Comparison of ENCODE assay signal across 9 mouse cellular contexts in genomic region chr13:91165200-91165599, GRCm38 (mm10). TPM values are rescaled to one million over a fixed set of nuclear protein-coding genes. Genes with fewer than 3 reads are reported as not detected.
DNase-seq lines count a peak whose midpoint lies in the region; ATAC-seq and TF ChIP-seq lines count a peak whose summit lies in the region.
"Had no signal": no experiment of that assay in that cellular context is flagged by ENCODE, and none has a peak within 500 bp of the region (broad histone marks: within the 10 kb centered on the region; RNA-seq: fewer than 3 reads in every experiment).

No protein-coding gene starts in this region.

- no peak for TF ChIP-seq EP300 in MEL (IDR thresholded peaks at IDR 0.05; ENCODE audit: low read depth in 1 of 2, low read length in 2 of 2)

- H3K9ac ChIP-seq in intestine, embryonic 15.5 days, result no peak overlapping the region
- H3K9ac ChIP-seq in intestine, postnatal 0 days (ENCODE audit: low read depth, low read length), result no peak overlapping the region
- peak overlapping the region; percentile 53; the same call in 1 of the 2 replicates for H3K9ac ChIP-seq in MEL (ENCODE audit: control insufficient read depth, low read depth, low read length, poor library complexity, severe bottlenecking)
- H3K9ac ChIP-seq: liver, embryonic 12.5 days had no signal

- no peak overlapping the region for H3K4me2 ChIP-seq in intestine, embryonic 15.5 days (replicated peaks)
- no peak overlapping the region for H3K4me2 ChIP-seq in intestine, postnatal 0 days (replicated peaks; ENCODE audit: low read depth)
- H3K4me2 ChIP-seq: liver, embryonic 12.5 days had no signal

- no peak overlapping the region for H3K4me3 ChIP-seq in intestine, embryonic 15.5 days (replicated peaks)
- no peak overlapping the region for H3K4me3 ChIP-seq in intestine, postnatal 0 days (ENCODE audit: low read depth, low read length)
- H3K4me3 ChIP-seq in MEL (ENCODE audit: control insufficient read depth in 1 of 2, insufficient read depth in 1 of 2, low read depth in 2 of 2, low read length in 2 of 2), result no peak overlapping the region
- H3K4me3 ChIP-seq in hindbrain, embryonic 10.5 days, result no peak overlapping the region
- H3K4me3 ChIP-seq: liver, embryonic 12.5 days had no signal

- ATAC-seq in intestine, embryonic 15.5 days, result peak; percentile 73
- ATAC-seq in intestine, postnatal 0 days, result no peak
- ATAC-seq: liver, embryonic 12.5 days had no signal

- H3K36me3 ChIP-seq in intestine, embryonic 15.5 days, result no peaks in the 10 kb centered on the region
- no peaks in the 10 kb centered on the region for H3K36me3 ChIP-seq in intestine, postnatal 0 days (ENCODE audit: control insufficient read depth, insufficient read depth)
- H3K36me3 ChIP-seq in MEL (ENCODE audit: control insufficient read depth in 1 of 2, insufficient read depth in 2 of 2, low read length in 2 of 2), result peaks cover 0 to 20% of the 10 kb centered on the region in 2 experiments; a peak in 2 of 4 replicates
- no peaks in the 10 kb centered on the region for H3K36me3 ChIP-seq in hindbrain, embryonic 10.5 days
- H3K36me3 ChIP-seq: liver, embryonic 12.5 days had no signal

- 55% methylated on average over 6 of the region's 6 CpGs for WGBS in intestine, embryonic 15.5 days
- 59% methylated on average over 6 of the region's 6 CpGs for WGBS in intestine, postnatal 0 days
- 78% methylated on average over 6 of the region's 6 CpGs for WGBS in hindbrain, embryonic 10.5 days

- H3K79me2 ChIP-seq in MEL (ENCODE audit: control insufficient read depth, insufficient read depth, low read length, poor library complexity), result no peaks in the 10 kb centered on the region; the same call in 1 of the 2 replicates

- H3K27ac ChIP-seq in intestine, embryonic 15.5 days, result no peak overlapping the region
- H3K27ac ChIP-seq in intestine, postnatal 0 days (ENCODE audit: low read depth, low read length), result no peak overlapping the region
- peak overlapping the region; percentile 11 for H3K27ac ChIP-seq in MEL (ENCODE audit: control insufficient read depth, low read depth, low read length)
- H3K27ac ChIP-seq in hindbrain, embryonic 10.5 days, result no peak overlapping the region
- H3K27ac ChIP-seq: liver, embryonic 12.5 days had no signal

- no peak for TF ChIP-seq RAD21 in MEL (IDR thresholded peaks at IDR 0.05; ENCODE audit: low read depth, low read length)

- TF ChIP-seq POLR2A in MEL (IDR thresholded peaks at IDR 0.05; ENCODE audit: control insufficient read depth in 1 of 2, insufficient read depth in 1 of 2, low read depth in 1 of 2, low read length in 2 of 2, poor library complexity in 1 of 2), result no peak

- H3K27me3 ChIP-seq in intestine, embryonic 15.5 days (replicated peaks), result no peaks in the 10 kb centered on the region
- no peaks in the 10 kb centered on the region for H3K27me3 ChIP-seq in intestine, postnatal 0 days (replicated peaks; ENCODE audit: control insufficient read depth, insufficient read depth, low read length)
- no peaks in the 10 kb centered on the region for H3K27me3 ChIP-seq in MEL (ENCODE audit: control insufficient read depth in 1 of 2, insufficient read depth in 2 of 2, low read length in 2 of 2)
- H3K27me3 ChIP-seq in hindbrain, embryonic 10.5 days (ENCODE audit: insufficient read depth, poor library complexity, severe bottlenecking), result no peaks in the 10 kb centered on the region
- H3K27me3 ChIP-seq: liver, embryonic 12.5 days had no signal

- TF ChIP-seq CTCF in intestine, postnatal 0 days (IDR thresholded peaks at IDR 0.05; ENCODE audit: low read depth), result no peak
- no peak for TF ChIP-seq CTCF in MEL (IDR thresholded peaks at IDR 0.05 in 2 of 3, conservative IDR thresholded peaks at IDR 0.05 in 1 of 3; ENCODE audit: control insufficient read depth in 1 of 3, insufficient read depth in 1 of 3, low read depth in 2 of 3, low read length in 3 of 3, poor library complexity in 1 of 3, severe bottlenecking in 1 of 3)

- DNase-seq in MEL (ENCODE audit: low read depth, low spot score), result peak; percentile 30
- peak; percentile 57 to 58 for DNase-seq in frontal cortex, postnatal 36 days (ENCODE audit: low spot score in 2 of 2)
- DNase-seq in lung, postnatal 10 days, result peak; percentile 54
- DNase-seq in embryo, embryonic 9.5 days (ENCODE audit: extremely low spot score), result no peak
- DNase-seq in testis, postnatal 14 days (ENCODE audit: low spot score), result no peak
- no peak for DNase-seq in hindbrain, embryonic 10.5 days (ENCODE audit: low spot score)

- H3K9me3 ChIP-seq in intestine, embryonic 15.5 days, result no peaks in the 10 kb centered on the region
- no peaks in the 10 kb centered on the region for H3K9me3 ChIP-seq in intestine, postnatal 0 days (ENCODE audit: control insufficient read depth)
- H3K9me3 ChIP-seq in MEL (replicated peaks; ENCODE audit: insufficient read depth, low read length), result no peaks in the 10 kb centered on the region
- H3K9me3 ChIP-seq in hindbrain, embryonic 10.5 days, result no peaks in the 10 kb centered on the region
- H3K9me3 ChIP-seq: liver, embryonic 12.5 days had no signal

- H3K4me1 ChIP-seq in intestine, embryonic 15.5 days (replicated peaks), result no peaks in the 10 kb centered on the region
- H3K4me1 ChIP-seq in intestine, postnatal 0 days (replicated peaks; ENCODE audit: control insufficient read depth, insufficient read depth, low read length), result no peaks in the 10 kb centered on the region
- H3K4me1 ChIP-seq in MEL (ENCODE audit: control insufficient read depth in 1 of 2, insufficient read depth in 2 of 2, low read length in 2 of 2), result peaks cover 12 to 31% of the 10 kb centered on the region in 2 experiments
- 0 out of 2 replicates have a peak, but pooled peaks cover 7% of the 10 kb centered on the region for H3K4me1 ChIP-seq in hindbrain, embryonic 10.5 days (replicated peaks)

TF ChIP-seq in MEL, 35 proteins besides CTCF, POLR2A, EP300 and RAD21:
- TF ChIP-seq SMC3 (IDR thresholded peaks at IDR 0.05; ENCODE audit: low read depth, low read length), result no peak
- TF ChIP-seq NRF1 (IDR thresholded peaks at IDR 0.05; ENCODE audit: insufficient read depth, low read depth, low read length, poor library complexity, severe bottlenecking), result no peak
- no peak for TF ChIP-seq JUND (IDR thresholded peaks at IDR 0.05; ENCODE audit: low read depth, low read length)

RNA-seq across cellular contexts. Expression of gene Atg10, which starts 58.6 kb away (rescaled TPM):
- 14.6 and 14.9 TPM in 2 replicates for polyA plus RNA-seq in intestine, embryonic 15.5 days (2015; fragmentation: Nextera tagmentation; extraction: Ambion mirVana)
- polyA plus RNA-seq in intestine, postnatal 0 days (2015; fragmentation: Nextera tagmentation; extraction: Ambion mirVana), result 24.5 and 29.1 TPM in 2 replicates
- total RNA-seq in MEL (2012; rRNA removed), result 2.0 and 2.7 TPM in 2 replicates
- polyA plus RNA-seq in MEL (2012; ENCODE audit: insufficient read depth in 1 of 2, insufficient read length in 2 of 2, low read depth in 1 of 2, low replicate concordance in 2 of 2, missing spikeins in 1 of 2), result 1 to 10 TPM in 1 of 2 experiments, not detected in 1; 4.3 TPM
- polyA plus RNA-seq in hindbrain, embryonic 10.5 days (2016; fragmentation: Nextera tagmentation; extraction: Ambion mirVana), result 9.8 and 10.8 TPM in 2 replicates

Comparison
In these comparisons a context has a peak if more than half of its experiments do, and no peak if none do; other contexts are left out.
1. DNase-seq: peak in MEL (single experiment), frontal cortex, postnatal 36 days (2 of 2) and lung, postnatal 10 days (single experiment); none in embryo, embryonic 9.5 days (single experiment), testis, postnatal 14 days (single experiment) and hindbrain, embryonic 10.5 days (single experiment).